18 mouse cellular contexts compared by ENCODE assay signal in the genomic region with DNA sequence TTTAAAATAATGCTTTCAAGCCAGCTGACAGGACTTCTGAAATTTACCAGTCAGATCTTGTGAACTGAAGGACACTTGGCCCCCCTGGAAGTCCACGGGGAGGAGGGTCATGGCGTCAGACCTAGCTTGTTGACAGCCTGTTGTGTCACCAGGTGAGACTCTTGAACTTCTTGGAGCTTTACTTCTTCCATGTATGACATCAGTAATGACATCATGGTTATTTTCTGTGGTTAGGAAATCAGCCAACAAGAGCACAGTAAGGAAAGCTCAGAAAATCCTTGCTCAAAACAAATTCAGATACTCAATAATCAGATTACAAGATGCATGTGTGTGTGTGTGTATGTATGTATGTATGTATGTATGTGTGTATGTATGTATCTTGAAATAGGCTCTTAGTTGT.
"Had no signal": no experiment of that assay in that cellular context is flagged by ENCODE, and none has a peak within 500 bp of the region (broad histone marks: within the 10 kb centered on the region; RNA-seq: fewer than 3 reads in every experiment).

No protein-coding gene starts in this region.

- H3K4me1 ChIP-seq: limb, embryonic 15.5 days; midbrain, embryonic 13.5 days; stomach, embryonic 15.5 days had no signal

- H3K9ac ChIP-seq: limb, embryonic 12.5 days; limb, embryonic 15.5 days; liver, embryonic 14.5 days; liver, postnatal 0 days; lung, embryonic 14.5 days; midbrain, embryonic 13.5 days; stomach, embryonic 15.5 days had no signal

- H3K27me3 ChIP-seq: limb, embryonic 12.5 days; limb, embryonic 15.5 days; midbrain, embryonic 13.5 days; stomach, embryonic 15.5 days had no signal

- ATAC-seq: liver, postnatal 0 days; lung, postnatal 0 days; midbrain, embryonic 13.5 days; midbrain, embryonic 16.5 days had no signal

- H3K4me2 ChIP-seq: limb, embryonic 12.5 days; limb, embryonic 15.5 days; liver, embryonic 11.5 days; lung, embryonic 14.5 days; midbrain, embryonic 13.5 days; stomach, embryonic 15.5 days had no signal

- H3K9me3 ChIP-seq: limb, embryonic 12.5 days; limb, embryonic 15.5 days; midbrain, embryonic 13.5 days; stomach, embryonic 15.5 days had no signal

- H3K36me3 ChIP-seq: limb, embryonic 12.5 days; limb, embryonic 15.5 days; midbrain, embryonic 13.5 days; stomach, embryonic 15.5 days had no signal

- H3K4me3 ChIP-seq: limb, embryonic 12.5 days; limb, embryonic 15.5 days; midbrain, embryonic 13.5 days; myocyte; stomach, embryonic 15.5 days had no signal

- DNase-seq: kidney, postnatal 14 days; kidney, postnatal 4 days; left cerebral cortex, postnatal 4 days; liver, postnatal 0 days; lung, embryonic 14.5 days; right cerebral cortex, postnatal 25 days; spleen, adult 18-20 months; thymus, postnatal 25 days had no signal

- H3K27ac ChIP-seq: limb, embryonic 12.5 days; limb, embryonic 15.5 days; liver, embryonic 14.5 days; macrophage; midbrain, embryonic 13.5 days; stomach, embryonic 15.5 days had no signal
